Mouse (Mus musculus): ENCODE results near the gene Nampt.
"Not testable (repeated sequence)": the region's sequence is repeated elsewhere in the genome, so short reads cannot be mapped to it uniquely, and the experiment has no call there.

Gene Nampt

GRCm38 (mm10) chr12:32846325-32846724 is 27.0 kb downstream of the Nampt start:
- no peak for DNase-seq

- no peak for DNase-seq
Measured at GRCm38 (mm10) chr12:32853757-32854156, 34.4 kb downstream of the Nampt start.

GRCm38 (mm10) chr12:32854866-32855265 is 35.5 kb downstream of the Nampt start:
- DNase-seq, result no peak

- DNase-seq, result no peak
Measured at GRCm38 (mm10) chr12:32855398-32855797, 36.1 kb downstream of the Nampt start.

GRCm38 (mm10) chr12:32856707-32857511 is 37.6 kb downstream of the Nampt start:
- DNase-seq, result no peak

GRCm38 (mm10) chr12:32858444-32858843 is 39.1 kb downstream of the Nampt start:
- DNase-seq, result no peak

- no peak for DNase-seq
Measured at GRCm38 (mm10) chr12:32860820-32861219, 41.5 kb downstream of the Nampt start.

- DNase-seq, result no peak
Measured at GRCm38 (mm10) chr12:32870815-32871214, 51.5 kb downstream of the Nampt start.

GRCm38 (mm10) chr12:32877500-32877899 is 58.2 kb downstream of the Nampt start:
- no peak for DNase-seq

- no peak for DNase-seq
Measured at GRCm38 (mm10) chr12:32877964-32878571, 58.7 kb downstream of the Nampt start.

- no peak for DNase-seq
Measured at GRCm38 (mm10) chr12:32879371-32879770, 60.0 kb downstream of the Nampt start.

- DNase-seq, result no peak
Measured at GRCm38 (mm10) chr12:32884356-32884755, 65.0 kb downstream of the Nampt start.

- DNase-seq, result no peak
Measured at GRCm38 (mm10) chr12:32885041-32885440, 65.7 kb downstream of the Nampt start.

- no peak for DNase-seq
Measured at GRCm38 (mm10) chr12:32886353-32886752, 67.0 kb downstream of the Nampt start.

GRCm38 (mm10) chr12:32888226-32888625 is 68.9 kb downstream of the Nampt start:
- DNase-seq, result no peak

GRCm38 (mm10) chr12:32889846-32890245 is 70.5 kb downstream of the Nampt start:
- DNase-seq, result no peak

GRCm38 (mm10) chr12:32890455-32890854 is 71.1 kb downstream of the Nampt start:
- DNase-seq, result no peak

GRCm38 (mm10) chr12:32891271-32891670 is 71.9 kb downstream of the Nampt start:
- DNase-seq, result not testable (repeated sequence)

GRCm38 (mm10) chr12:32893212-32893611 is 73.9 kb downstream of the Nampt start:
- DNase-seq, result peak; percentile 28 to 30

- DNase-seq, result no peak
Measured at GRCm38 (mm10) chr12:32895806-32896205, 76.5 kb downstream of the Nampt start.

GRCm38 (mm10) chr12:32896496-32896895 is 77.2 kb downstream of the Nampt start:
- no peak for DNase-seq

- DNase-seq, result peak; percentile 90 to 91
Measured at GRCm38 (mm10) chr12:32897199-32898120, 78.1 kb downstream of the Nampt start.

- no peak for DNase-seq
Measured at GRCm38 (mm10) chr12:32901005-32901404, 81.7 kb downstream of the Nampt start.
